Comparison of ENCODE assay signal across 7 mouse cellular contexts in the genomic region with DNA sequence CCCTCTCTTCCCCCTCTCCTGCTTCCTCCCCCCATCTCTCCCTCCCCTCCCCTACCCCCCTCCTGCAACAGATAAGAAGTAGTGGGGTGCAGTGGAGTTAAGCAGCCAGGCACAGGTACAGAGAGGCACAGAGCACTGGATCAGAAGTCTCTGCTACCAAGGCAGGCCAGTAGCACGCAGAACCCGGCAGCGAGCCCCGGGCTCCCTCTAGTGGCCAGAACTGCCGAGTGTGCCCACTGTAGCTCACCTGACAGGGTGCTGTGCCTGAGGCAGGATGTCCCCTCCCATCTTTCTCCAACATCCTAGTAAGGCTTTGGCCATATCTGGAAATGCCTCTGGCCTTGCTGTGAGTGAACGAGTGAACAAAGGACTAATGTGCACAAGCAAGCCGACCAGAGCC. TPM values are rescaled to one million over a fixed set of nuclear protein-coding genes. Genes with fewer than 3 reads are reported as not detected.
DNase-seq lines count a peak whose midpoint lies in the region; ATAC-seq and TF ChIP-seq lines count a peak whose summit lies in the region.

No protein-coding gene starts in this region.

- no peak overlapping the region for H3K9ac ChIP-seq in intestine, postnatal 0 days (ENCODE audit: low read depth, low read length)
- no peak overlapping the region for H3K9ac ChIP-seq in midbrain, embryonic 11.5 days (ENCODE audit: low read length)

- intact Hi-C loops in left cerebral cortex, postnatal 36 days (cut with DNase I): loop anchor here (2.0 to 5.0 kb wide), 2 partner anchors 37 to 76 kb away; a partner anchor contains a TSS

- no peak overlapping the region for H3K27ac ChIP-seq in intestine, postnatal 0 days (ENCODE audit: low read depth, low read length)
- no peak overlapping the region for H3K27ac ChIP-seq in midbrain, embryonic 11.5 days (ENCODE audit: low read depth, low read length)

- no peaks in the 10 kb centered on the region for H3K9me3 ChIP-seq in intestine, postnatal 0 days (ENCODE audit: control insufficient read depth)
- H3K9me3 ChIP-seq in midbrain, embryonic 11.5 days (ENCODE audit: control insufficient read depth, low read length): no peaks in the 10 kb centered on the region

- DNase-seq in ZHBTc4 (ENCODE audit: low read depth, low spot score): peak; percentile 90
- DNase-seq in cerebellum, adult 9-11 months: peak; percentile 85
- DNase-seq in frontal cortex, postnatal 36 days (ENCODE audit: low spot score in 2 of 2): peak; percentile 85 to 91
- peak; percentile 79 to 84 for DNase-seq in left cerebral cortex, postnatal 36 days (ENCODE audit: low spot score in 2 of 2)
- DNase-seq in midbrain, embryonic 11.5 days (ENCODE audit: low spot score, missing footprints): peak; percentile 98
- peak; percentile 17 for DNase-seq in spleen, adult 12 weeks (ENCODE audit: low spot score)

- 8% methylated on average over 7 of the region's 7 CpGs for WGBS in intestine, postnatal 0 days
- WGBS in midbrain, embryonic 11.5 days: 11% methylated on average over 7 of the region's 7 CpGs

- no peaks in the 10 kb centered on the region for H3K36me3 ChIP-seq in intestine, postnatal 0 days (ENCODE audit: control insufficient read depth, insufficient read depth)
- no peaks in the 10 kb centered on the region for H3K36me3 ChIP-seq in midbrain, embryonic 11.5 days (ENCODE audit: control insufficient read depth, insufficient read depth, low read length)

- ATAC-seq in intestine, postnatal 0 days: peak; percentile 72; the same call in 1 of the 2 replicates
- ATAC-seq in midbrain, embryonic 11.5 days (ENCODE audit: low FRiP score): peak; percentile 66

- TF ChIP-seq CTCF in intestine, postnatal 0 days (IDR thresholded peaks at IDR 0.05; ENCODE audit: low read depth): peak; percentile 95

- H3K27me3 ChIP-seq in intestine, postnatal 0 days (replicated peaks; ENCODE audit: control insufficient read depth, insufficient read depth, low read length): peaks cover 16% of the 10 kb centered on the region; the same call in 1 of the 2 replicates
- H3K27me3 ChIP-seq in midbrain, embryonic 11.5 days (ENCODE audit: control insufficient read depth, insufficient read depth, low read length): no peaks in the 10 kb centered on the region

- H3K4me1 ChIP-seq in intestine, postnatal 0 days (replicated peaks; ENCODE audit: control insufficient read depth, insufficient read depth, low read length): no peaks in the 10 kb centered on the region
- H3K4me1 ChIP-seq in midbrain, embryonic 11.5 days (ENCODE audit: control insufficient read depth, insufficient read depth, low read length): peaks cover 16% of the 10 kb centered on the region

- no peak overlapping the region for H3K4me3 ChIP-seq in intestine, postnatal 0 days (ENCODE audit: low read depth, low read length)
- H3K4me3 ChIP-seq in midbrain, embryonic 11.5 days (ENCODE audit: low read depth, low read length): no peak overlapping the region

- H3K4me2 ChIP-seq in intestine, postnatal 0 days (replicated peaks; ENCODE audit: low read depth): no peak overlapping the region
- no peak overlapping the region for H3K4me2 ChIP-seq in midbrain, embryonic 11.5 days

RNA-seq across cellular contexts. Expression of a gene that starts 51.7 kb away (rescaled TPM):
- 12.1 and 15.6 TPM in 2 replicates for polyA plus RNA-seq in intestine, postnatal 0 days (2015; fragmentation: Nextera tagmentation; extraction: Ambion mirVana)
- 10 to 100 TPM; 56.0 to 67.0 TPM for total RNA-seq in left cerebral cortex, postnatal 36 days (2021)
- polyA plus RNA-seq in midbrain, embryonic 11.5 days (2014; fragmentation: Nextera tagmentation; extraction: Ambion mirVana): 3.7 and 4.1 TPM in 2 replicates

Comparison
In these comparisons a context has a peak if more than half of its experiments do, and no peak if none do; other contexts are left out.
1. DNase-seq: peak in every context shown above with its lines; median percentile 98 in midbrain, embryonic 11.5 days; 90 in ZHBTc4; 88 in frontal cortex, postnatal 36 days; 85 in cerebellum, adult 9-11 months; 82 in left cerebral cortex, postnatal 36 days; 17 in spleen, adult 12 weeks.